Mouse (Mus musculus): ENCODE measurements around the gene Cox7b. TPM values are rescaled to one million over a fixed set of nuclear protein-coding genes. Genes with fewer than 3 reads are reported as not detected.

The Cox7b gene
- polyA plus RNA-seq (2012), result 9.2 and 11.0 TPM in 2 replicates

DNA sequence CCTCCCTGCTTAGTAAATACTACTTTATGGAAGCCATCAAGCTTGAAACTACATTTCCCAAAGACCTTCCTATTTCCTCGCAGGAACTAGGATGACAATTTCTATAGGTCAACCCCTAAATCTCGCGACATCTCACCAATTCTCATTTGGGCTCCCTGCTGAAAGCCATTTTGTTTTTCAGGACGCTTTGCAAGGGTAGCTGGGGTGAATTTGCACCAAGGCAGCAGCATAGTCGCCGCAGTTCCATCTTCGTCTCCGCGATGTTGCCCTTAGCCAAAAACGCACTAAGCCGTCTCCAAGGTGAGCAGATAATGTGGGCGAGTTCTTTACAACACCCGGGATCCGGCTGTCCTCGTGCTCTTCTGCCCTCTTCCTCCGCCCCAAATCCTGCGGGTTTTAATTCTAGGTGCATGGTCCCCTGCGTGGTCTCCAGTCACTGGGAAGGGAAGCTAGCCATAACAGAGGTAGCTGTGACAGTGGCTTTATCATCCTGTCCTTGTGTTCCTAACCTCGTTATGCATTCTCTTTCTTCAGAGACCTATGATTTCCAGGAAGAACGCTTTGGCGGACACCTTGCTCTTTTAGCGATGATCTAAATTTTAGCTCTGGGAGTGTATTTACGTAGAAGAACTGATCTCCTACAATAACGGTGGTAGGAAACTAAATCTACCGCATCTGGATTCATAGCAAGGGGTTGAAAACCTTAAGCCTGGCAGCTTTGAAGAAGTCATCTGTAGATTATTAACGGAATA is at the start of gene Cox7b:
Gene Cox7b, plus strand, starts transcription at position 130 of the 752 bp plus-strand sequence.

DNA sequence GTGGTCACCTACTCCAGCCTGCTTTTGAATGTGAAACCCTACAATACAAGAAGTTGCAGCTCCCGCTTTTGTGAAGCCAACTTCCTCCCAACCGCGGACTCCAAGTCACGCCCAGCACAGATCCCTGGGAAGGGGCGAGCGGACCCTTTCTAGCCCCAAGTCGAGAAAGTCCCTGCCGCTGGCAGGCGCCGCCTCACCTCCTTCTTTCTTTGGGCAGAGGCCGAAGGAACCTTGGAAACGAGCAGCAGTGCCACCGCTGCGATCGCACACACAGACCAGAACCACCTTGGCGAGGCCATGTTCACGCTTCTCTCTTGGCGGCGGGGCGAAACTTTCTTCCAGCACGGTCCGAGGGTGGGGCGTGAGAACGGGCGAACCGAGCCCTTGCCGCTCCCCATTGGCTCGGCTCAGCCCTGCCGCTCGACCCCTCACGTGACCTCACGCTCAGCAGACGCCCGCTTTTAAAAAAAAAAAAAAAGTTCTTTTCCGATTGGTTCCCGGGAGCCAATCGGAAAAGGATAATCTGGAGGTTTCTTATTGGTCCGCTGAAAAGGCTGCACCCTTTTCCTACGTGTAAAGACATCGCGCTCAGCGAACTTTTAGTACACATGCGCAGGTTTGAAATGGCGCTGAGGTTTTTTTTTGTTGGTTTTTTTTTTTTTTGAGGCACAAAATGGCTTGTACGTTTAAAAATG is 3.9 kb upstream of the Cox7b start, which contains the start of gene Magt1:
Gene Magt1, minus strand, starts transcription at position 442 of the 695 bp plus-strand sequence.

GRCm38 (mm10) chrX:106026418-106027342 is 11.2 kb downstream of the Cox7b start, which contains the start of gene Atp7a:
Gene Atp7a (plus strand): TSS chrX:106027276.

Other genes starting within 250 kb of the Cox7b start
- 21.1 and 33.6 TPM in 2 replicates for gene Atrx, start 86.3 kb upstream of the Cox7b start, polyA plus RNA-seq (2012)
- gene Magt1, start 3.8 kb upstream of the Cox7b start, polyA plus RNA-seq (2012), result 4.3 and 5.3 TPM in 2 replicates
- gene Atp7a, start 11.6 kb downstream of the Cox7b start, polyA plus RNA-seq (2012), result 0.22 and 0.45 TPM in 2 replicates
- 0.01 and 0.04 TPM in 2 replicates for gene Tlr13, start 127.5 kb downstream of the Cox7b start, polyA plus RNA-seq (2012)
- 17.5 and 21.5 TPM in 2 replicates for gene Pgk1, start 171.4 kb downstream of the Cox7b start, polyA plus RNA-seq (2012)
- 0.24 and 0.26 TPM in 2 replicates for gene Taf9b, start 205.5 kb downstream of the Cox7b start, polyA plus RNA-seq (2012)
- not detected in 2 replicates for gene Fnd3c2, start 239.7 kb downstream of the Cox7b start, polyA plus RNA-seq (2012)